Mouse (Mus musculus): ENCODE results near the gene Palm. TPM values are rescaled to one million over a fixed set of nuclear protein-coding genes. Genes with fewer than 3 reads are reported as not detected.

Gene Palm
- polyA plus RNA-seq, 1 experiment from 2014 or later = 190 TPM

GRCm38 (mm10) chr10:79781139-79781538 lies 12.2 kb upstream of the Palm start:
- peak overlapping the region; percentile 17; the same call in 1 of the 2 replicates for H3K9ac ChIP-seq (replicated peaks; ENCODE audit: low read length)

DNA sequence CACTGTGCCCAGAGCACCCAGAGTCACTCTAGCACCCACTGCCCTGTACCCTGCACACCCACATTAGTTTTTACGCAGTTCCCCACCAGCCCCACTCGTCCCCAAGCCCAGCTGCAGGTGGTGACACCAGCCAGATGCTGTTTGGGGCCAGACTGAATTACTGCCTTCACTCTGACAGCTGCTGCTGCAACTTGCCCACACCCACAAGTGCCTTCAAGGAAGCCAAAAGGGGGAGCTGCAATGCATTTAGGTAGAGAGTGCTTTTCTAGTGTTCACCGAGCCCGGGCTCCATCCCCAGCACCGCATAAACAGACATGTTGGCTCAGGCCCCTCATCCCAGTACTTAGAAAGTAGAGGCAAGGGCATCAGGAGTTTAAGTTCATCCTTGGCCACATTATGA lies 11.4 kb upstream of the Palm start:
- no peak for ATAC-seq (ENCODE audit: low FRiP score, low TSS enrichment)
- no peak overlapping the region for H3K4me2 ChIP-seq (replicated peaks; ENCODE audit: low read depth, low read length)
- H3K4me1 ChIP-seq (ENCODE audit: insufficient read depth, low read length) = peaks cover 39% of the 10 kb centered on the region
- H3K9ac ChIP-seq (replicated peaks; ENCODE audit: low read length) = no peak overlapping the region
- H3K9me3 ChIP-seq (ENCODE audit: low read length) = no peaks in the 10 kb centered on the region
- H3K27me3 ChIP-seq (ENCODE audit: insufficient read depth, low read length) = no peaks in the 10 kb centered on the region; the same call in 1 of the 2 replicates
- no peak overlapping the region for H3K27ac ChIP-seq (ENCODE audit: low read length)
- no peak overlapping the region for H3K4me3 ChIP-seq (ENCODE audit: low read length)
- WGBS = 50% methylated on average over 5 of the region's 5 CpGs
- H3K36me3 ChIP-seq (ENCODE audit: insufficient read depth, low read length) = no peaks in the 10 kb centered on the region

More at GRCm38 (mm10) chr10:79781139-79781538, 12.2 kb upstream of the Palm start:
- WGBS = 30% methylated on average over 21 of the region's 21 CpGs
- ATAC-seq (ENCODE audit: low FRiP score, low TSS enrichment) = no peak
- Histone ChIP-seq H3K27ac (ENCODE audit: low read length) (no peak overlapping the region), H3K27me3 (ENCODE audit: insufficient read depth, low read length) (no peaks in the 10 kb centered on the region; the same call in none of the 2 replicates), H3K4me2 (replicated peaks; ENCODE audit: low read depth, low read length) (peak overlapping the region; percentile 94), H3K36me3 (ENCODE audit: insufficient read depth, low read length) (no peaks in the 10 kb centered on the region), H3K4me1 (ENCODE audit: insufficient read depth, low read length) (peaks cover 42% of the 10 kb centered on the region), H3K4me3 (ENCODE audit: low read length) (peak overlapping the region; percentile 55), H3K9me3 (ENCODE audit: low read length) (no peaks in the 10 kb centered on the region)

- no peak for ATAC-seq (ENCODE audit: low FRiP score, low TSS enrichment)
- Histone ChIP-seq H3K4me3 (ENCODE audit: low read length) (no peak overlapping the region), H3K27me3 (ENCODE audit: insufficient read depth, low read length) (no peaks in the 10 kb centered on the region; the same call in 1 of the 2 replicates)
Measured at GRCm38 (mm10) chr10:79783050-79783449, 10.3 kb upstream of the Palm start.

GRCm38 (mm10) chr10:79783920-79784800 lies 9.2 kb upstream of the Palm start:
- peaks cover 18% of the 10 kb centered on the region for H3K4me1 ChIP-seq (ENCODE audit: insufficient read depth, low read length)
- 42% methylated on average over 27 of the region's 27 CpGs for WGBS
- no peak for ATAC-seq (ENCODE audit: low FRiP score, low TSS enrichment)
- no peak overlapping the region for H3K27ac ChIP-seq (ENCODE audit: low read length)
- H3K36me3 ChIP-seq (ENCODE audit: insufficient read depth, low read length) = no peaks in the 10 kb centered on the region
- H3K4me2 ChIP-seq (replicated peaks; ENCODE audit: low read depth, low read length) = no peak overlapping the region
- H3K9me3 ChIP-seq (ENCODE audit: low read length) = no peaks in the 10 kb centered on the region
- no peaks in the 10 kb centered on the region; the same call in 1 of the 2 replicates for H3K27me3 ChIP-seq (ENCODE audit: insufficient read depth, low read length)
- H3K4me3 ChIP-seq (ENCODE audit: low read length) = no peak overlapping the region
- H3K9ac ChIP-seq (replicated peaks; ENCODE audit: low read length) = no peak overlapping the region

More at GRCm38 (mm10) chr10:79783050-79783449, 10.3 kb upstream of the Palm start:
- Histone ChIP-seq H3K4me1 (ENCODE audit: insufficient read depth, low read length) (peaks cover 29% of the 10 kb centered on the region), H3K9ac (replicated peaks; ENCODE audit: low read length) (no peak overlapping the region), H3K27ac (ENCODE audit: low read length) (no peak overlapping the region), H3K36me3 (ENCODE audit: insufficient read depth, low read length) (no peaks in the 10 kb centered on the region), H3K9me3 (ENCODE audit: low read length) (no peaks in the 10 kb centered on the region), H3K4me2 (replicated peaks; ENCODE audit: low read depth, low read length) (no peak overlapping the region)
- 57% methylated on average over 7 of the region's 7 CpGs for WGBS

- Histone ChIP-seq H3K36me3 (ENCODE audit: insufficient read depth, low read length) (no peaks in the 10 kb centered on the region), H3K27ac (ENCODE audit: low read length) (no peak overlapping the region), H3K27me3 (ENCODE audit: insufficient read depth, low read length) (no peaks in the 10 kb centered on the region), H3K4me3 (ENCODE audit: low read length) (no peak overlapping the region), H3K9me3 (ENCODE audit: low read length) (no peaks in the 10 kb centered on the region), H3K4me1 (ENCODE audit: insufficient read depth, low read length) (peaks cover 7% of the 10 kb centered on the region), H3K4me2 (replicated peaks; ENCODE audit: low read depth, low read length) (no peak overlapping the region), H3K9ac (replicated peaks; ENCODE audit: low read length) (no peak overlapping the region)
- 32% methylated on average over 7 of the region's 7 CpGs for WGBS
- ATAC-seq (ENCODE audit: low FRiP score, low TSS enrichment) = no peak
Measured at GRCm38 (mm10) chr10:79788386-79789158, 4.8 kb upstream of the Palm start.

GRCm38 (mm10) chr10:79789581-79789980 lies 3.8 kb upstream of the Palm start:
- 52% methylated on average over 2 of the region's 2 CpGs for WGBS
- Histone ChIP-seq H3K36me3 (ENCODE audit: insufficient read depth, low read length) (no peaks in the 10 kb centered on the region), H3K9me3 (ENCODE audit: low read length) (no peaks in the 10 kb centered on the region), H3K4me1 (ENCODE audit: insufficient read depth, low read length) (peaks cover 11% of the 10 kb centered on the region), H3K4me2 (replicated peaks; ENCODE audit: low read depth, low read length) (no peak overlapping the region), H3K4me3 (ENCODE audit: low read length) (no peak overlapping the region), H3K27ac (ENCODE audit: low read length) (no peak overlapping the region), H3K27me3 (ENCODE audit: insufficient read depth, low read length) (no peaks in the 10 kb centered on the region), H3K9ac (replicated peaks; ENCODE audit: low read length) (no peak overlapping the region)
- no peak for ATAC-seq (ENCODE audit: low FRiP score, low TSS enrichment)

GRCm38 (mm10) chr10:79790861-79791260 lies 2.5 kb upstream of the Palm start, which contains the start of gene Prss57:
Gene Prss57 (minus strand): TSS chr10:79790961.
- ATAC-seq (ENCODE audit: low FRiP score, low TSS enrichment) = no peak
- H3K9me3 ChIP-seq (ENCODE audit: low read length) = no peaks in the 10 kb centered on the region
- no peak within 1 kb of the TSS for H3K27ac ChIP-seq (ENCODE audit: low read length)
- H3K4me3 ChIP-seq (ENCODE audit: low read length) = no peak within 1 kb of the TSS
- H3K36me3 ChIP-seq (ENCODE audit: insufficient read depth, low read length) = no peaks in the 10 kb centered on the region
- no peaks in the 10 kb centered on the region for H3K27me3 ChIP-seq (ENCODE audit: insufficient read depth, low read length)
- H3K4me2 ChIP-seq (replicated peaks; ENCODE audit: low read depth, low read length) = no peak within 1 kb of the TSS
- H3K9ac ChIP-seq (replicated peaks; ENCODE audit: low read length) = no peak within 1 kb of the TSS
- peaks cover 18% of the 10 kb centered on the region for H3K4me1 ChIP-seq (ENCODE audit: insufficient read depth, low read length)
- WGBS = 88% methylated on average over 4 of the region's 4 CpGs

DNA sequence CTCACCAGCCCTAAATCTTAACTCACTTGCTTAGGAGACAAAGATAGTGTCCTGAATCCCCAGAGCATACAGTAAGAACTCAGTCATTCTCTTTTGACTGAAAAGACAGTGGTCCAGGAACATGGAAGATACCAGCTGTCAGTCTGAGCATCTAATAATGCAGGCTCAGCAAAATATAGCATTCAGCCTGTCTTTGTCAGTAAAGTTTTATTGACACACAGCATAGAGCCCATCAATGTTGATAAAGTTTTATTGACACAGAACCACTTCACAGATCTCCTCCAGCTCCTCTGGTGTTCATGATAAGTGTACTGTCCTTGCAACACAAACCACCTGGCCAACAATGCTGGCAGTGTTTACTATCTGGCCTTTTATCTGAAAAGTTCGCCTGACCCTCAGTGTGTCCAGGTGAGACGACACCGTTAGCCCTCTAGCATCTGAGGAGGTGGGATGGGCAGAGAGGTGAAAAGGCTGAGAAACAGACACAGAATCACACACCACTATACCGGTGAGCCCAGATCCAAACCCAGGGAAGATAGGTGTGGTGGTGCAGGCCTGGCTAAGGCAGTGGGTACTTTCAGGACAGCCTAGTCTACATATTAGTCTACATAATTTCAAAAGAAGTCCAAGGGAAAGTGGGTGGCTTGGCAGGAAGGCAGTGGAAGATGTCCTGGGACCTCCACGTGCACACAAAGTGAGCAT lies 882 bp upstream of the Palm start:
- no peak overlapping the region for H3K4me2 ChIP-seq (replicated peaks; ENCODE audit: low read depth, low read length)
- no peak for ATAC-seq (ENCODE audit: low FRiP score, low TSS enrichment)
- no peaks in the 10 kb centered on the region for H3K36me3 ChIP-seq (ENCODE audit: insufficient read depth, low read length)
- no peaks in the 10 kb centered on the region for H3K27me3 ChIP-seq (ENCODE audit: insufficient read depth, low read length)
- H3K4me1 ChIP-seq (ENCODE audit: insufficient read depth, low read length) = peaks cover 33% of the 10 kb centered on the region
- no peak overlapping the region for H3K4me3 ChIP-seq (ENCODE audit: low read length)
- H3K9me3 ChIP-seq (ENCODE audit: low read length) = no peaks in the 10 kb centered on the region
- peak overlapping the region; percentile 90 for H3K27ac ChIP-seq (ENCODE audit: low read length)
- H3K9ac ChIP-seq (replicated peaks; ENCODE audit: low read length) = no peak overlapping the region
- WGBS = 85% methylated on average over 5 of the region's 5 CpGs

DNA sequence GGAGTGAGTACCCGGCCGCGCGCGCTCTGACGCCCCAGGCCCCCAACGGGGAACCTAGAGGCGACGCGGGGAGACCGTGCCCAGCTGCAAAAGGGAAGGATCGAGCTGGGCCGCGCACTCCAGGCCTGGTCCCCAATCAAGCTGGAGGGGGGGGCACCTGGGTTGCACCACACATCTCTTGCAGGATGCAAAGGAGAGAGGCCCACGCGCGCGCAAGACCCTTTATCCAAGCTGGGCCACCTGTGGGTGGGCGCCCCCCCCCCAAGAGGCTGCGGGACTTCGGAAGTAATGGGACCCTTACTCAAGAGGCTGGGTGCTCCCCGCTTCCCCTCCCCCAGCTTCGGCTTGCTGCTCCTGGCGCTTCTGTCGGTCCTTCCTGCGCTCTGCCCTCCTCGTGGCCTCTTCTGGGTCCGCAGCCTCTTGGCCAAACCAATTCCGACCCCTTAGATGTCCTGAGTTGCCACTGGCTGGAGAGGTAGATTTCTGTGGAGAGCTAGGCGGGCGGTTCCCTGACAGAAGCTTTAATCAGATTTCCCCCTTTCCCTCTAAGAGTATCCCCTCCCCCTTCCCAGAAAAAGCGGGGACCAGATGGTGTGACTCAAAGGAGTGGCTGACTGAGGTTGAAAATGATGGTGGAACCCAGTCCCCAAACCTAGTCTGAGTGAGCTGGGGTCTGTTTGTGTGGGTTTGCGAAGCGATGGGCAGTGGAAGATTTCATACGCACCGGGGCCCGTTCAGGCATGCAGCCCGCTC lies 542 bp downstream of the Palm start:
- under 1% methylated on average over 31 of the region's 38 CpGs for WGBS
- peak; percentile 35 for ATAC-seq (ENCODE audit: low FRiP score, low TSS enrichment)
- H3K36me3 ChIP-seq (ENCODE audit: insufficient read depth, low read length) = no peaks in the 10 kb centered on the region
- H3K4me1 ChIP-seq (ENCODE audit: insufficient read depth, low read length) = peaks cover 41% of the 10 kb centered on the region
- H3K4me2 ChIP-seq (replicated peaks; ENCODE audit: low read depth, low read length) = peak overlapping the region; percentile 81
- no peaks in the 10 kb centered on the region for H3K9me3 ChIP-seq (ENCODE audit: low read length)
- H3K4me3 ChIP-seq (ENCODE audit: low read length) = peak overlapping the region; percentile 93
- H3K27ac ChIP-seq (ENCODE audit: low read length) = peak overlapping the region; percentile 90
- H3K9ac ChIP-seq (replicated peaks; ENCODE audit: low read length) = peak overlapping the region; percentile 95
- H3K27me3 ChIP-seq (ENCODE audit: insufficient read depth, low read length) = no peaks in the 10 kb centered on the region

Data from kidney, embryonic 16.5 days (tissue).